Mouse (Mus musculus) cerebellum, adult 9-11 months (tissue): ENCODE measurements around the gene Clptm1.

Source experiments
- DNase-seq: peaks from one replicate; pipeline ENCODE4 v3.0.0; 2022

The Clptm1 gene

GRCm38 (mm10) chr7:19663940-19664339, 893 bp downstream of the Clptm1 start:
- DNase-seq: peak; percentile 67

DNA sequence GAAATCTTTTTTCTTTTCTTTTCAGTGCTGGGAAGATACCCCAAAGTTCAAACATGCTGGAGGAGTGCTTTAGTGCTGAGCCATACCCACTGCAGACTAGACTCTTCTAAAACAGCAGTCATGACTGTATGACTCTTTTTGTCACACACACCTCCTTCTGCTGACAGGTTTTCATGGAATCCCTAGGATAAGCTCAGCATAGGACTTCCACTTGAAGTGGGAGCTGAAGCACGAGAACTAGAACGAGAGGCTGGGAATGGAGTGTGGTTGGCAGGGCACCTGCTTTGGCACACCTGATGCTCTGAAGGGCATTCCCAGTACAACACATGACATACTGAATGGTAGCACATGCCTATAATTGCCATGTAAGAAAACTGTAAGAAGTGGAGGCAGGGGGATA, 12.2 kb downstream of the Clptm1 start:
- no peak for DNase-seq

DNA sequence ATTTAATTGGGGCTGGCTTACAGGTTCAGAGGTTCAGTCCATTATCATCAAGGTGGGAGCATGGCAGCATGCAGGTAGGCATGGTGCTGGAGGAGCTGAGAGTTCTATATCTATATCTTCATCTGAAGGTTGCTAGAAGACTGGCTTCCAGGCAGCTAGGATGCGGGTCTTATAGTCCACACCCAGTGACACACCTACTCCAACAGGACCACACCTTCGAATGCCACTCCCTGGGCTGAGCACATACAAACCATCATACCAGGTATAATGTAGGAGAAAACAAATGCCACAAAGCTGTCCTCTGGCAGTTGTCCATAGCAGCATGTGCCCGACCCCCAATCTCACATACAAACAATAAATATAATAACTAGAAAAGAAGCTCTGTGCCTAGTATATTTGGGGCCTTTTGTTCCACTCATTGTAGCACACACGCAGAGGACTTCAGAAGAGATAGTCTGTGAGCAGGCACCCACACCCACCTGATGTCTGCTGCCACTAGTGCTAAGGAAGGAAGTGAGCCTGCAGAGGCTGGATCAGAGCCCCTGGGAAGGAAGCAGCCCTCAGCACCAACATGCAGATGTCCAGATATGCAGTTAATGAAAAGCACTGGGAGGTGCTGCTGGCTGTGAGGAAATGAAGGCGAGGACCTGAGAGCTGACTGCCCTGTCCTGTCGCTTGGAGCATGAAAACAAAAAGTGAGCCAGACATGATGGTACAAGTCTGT, 13.6 kb downstream of the Clptm1 start:
- DNase-seq: no peak

GRCm38 (mm10) chr7:19641223-19641622, 23.6 kb downstream of the Clptm1 start:
- no peak for DNase-seq

DNA sequence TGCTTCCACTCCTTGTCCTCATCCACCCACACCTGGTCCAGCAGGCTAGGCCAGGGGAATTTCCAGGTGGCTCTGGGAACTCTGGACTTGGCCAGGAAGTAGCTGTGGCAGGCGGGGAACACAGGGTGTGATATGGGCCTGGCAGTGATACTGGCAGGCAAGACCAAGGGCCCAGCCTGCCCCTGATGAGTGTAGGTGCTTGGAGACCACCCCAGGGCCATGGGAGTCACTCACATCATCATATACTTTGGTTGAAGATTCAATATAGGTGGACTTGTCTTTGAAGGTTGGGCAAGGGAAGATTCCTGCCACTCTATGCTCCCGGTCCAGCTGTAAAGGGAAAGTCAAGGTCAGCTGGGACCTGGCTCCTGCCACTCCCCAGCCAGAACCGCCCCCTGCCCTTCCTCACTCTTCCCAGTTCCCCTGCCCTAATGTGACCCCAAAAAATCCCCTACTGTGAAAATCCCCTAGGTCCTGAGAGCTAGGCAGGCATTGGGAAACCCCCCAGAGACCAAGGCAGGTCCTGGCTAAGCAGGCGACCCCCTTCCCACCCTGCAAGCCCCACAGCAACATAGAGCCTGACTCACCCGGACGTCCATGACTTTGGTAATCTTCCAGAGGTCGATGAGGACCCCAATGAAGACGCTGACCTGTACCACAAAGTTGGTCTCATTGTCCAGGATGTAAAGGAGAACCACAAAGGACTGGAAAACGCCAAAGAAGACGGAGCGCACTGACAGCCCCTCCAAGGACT, 29.6 kb downstream of the Clptm1 start:
- no peak for DNase-seq

GRCm38 (mm10) chr7:19634591-19634990, 30.2 kb downstream of the Clptm1 start:
- DNase-seq: no peak

- no peak for DNase-seq
Observed at GRCm38 (mm10) chr7:19633855-19634254, 31.0 kb downstream of the Clptm1 start.

DNA sequence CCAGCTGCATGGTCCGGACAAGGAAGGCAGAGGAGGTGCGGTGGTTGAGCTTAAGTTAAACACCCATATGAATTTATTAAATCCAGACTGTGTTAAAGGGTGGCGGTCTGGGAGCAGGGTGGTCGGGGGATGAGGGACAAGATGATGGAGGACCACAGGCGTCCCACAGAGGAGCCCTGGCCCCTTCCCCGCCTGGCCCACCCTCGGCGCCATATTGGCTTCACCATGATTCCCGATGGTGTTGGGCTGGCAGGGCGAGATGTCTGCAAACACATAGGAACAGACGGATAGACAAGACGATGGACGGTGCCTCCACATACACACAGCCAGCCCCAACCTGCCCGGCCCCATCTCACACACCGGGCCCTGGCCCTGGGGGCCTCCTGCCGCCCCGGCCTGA, 31.6 kb downstream of the Clptm1 start:
- no peak for DNase-seq

GRCm38 (mm10) chr7:19632720-19633119, 32.1 kb downstream of the Clptm1 start:
- no peak for DNase-seq

DNA sequence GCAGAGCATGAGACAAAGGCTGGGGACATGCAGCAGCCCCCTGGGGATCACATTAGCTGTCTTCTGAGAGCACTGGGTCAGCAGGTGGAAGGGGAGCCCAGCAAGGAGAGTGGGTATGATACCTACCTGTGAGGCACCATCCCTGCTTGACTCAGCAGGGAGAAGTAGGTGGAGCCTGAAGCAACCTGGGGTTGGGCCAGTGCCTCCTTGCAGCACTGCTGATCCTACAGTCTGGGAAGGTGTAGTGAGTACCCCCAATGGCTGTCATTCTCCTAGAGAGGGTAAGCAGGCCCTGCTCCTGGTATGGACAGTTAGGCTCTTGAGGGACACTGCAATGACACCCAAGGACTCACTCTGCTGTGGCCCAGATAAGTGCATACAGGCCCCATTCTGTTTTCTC, 32.6 kb downstream of the Clptm1 start:
- DNase-seq: no peak

DNA sequence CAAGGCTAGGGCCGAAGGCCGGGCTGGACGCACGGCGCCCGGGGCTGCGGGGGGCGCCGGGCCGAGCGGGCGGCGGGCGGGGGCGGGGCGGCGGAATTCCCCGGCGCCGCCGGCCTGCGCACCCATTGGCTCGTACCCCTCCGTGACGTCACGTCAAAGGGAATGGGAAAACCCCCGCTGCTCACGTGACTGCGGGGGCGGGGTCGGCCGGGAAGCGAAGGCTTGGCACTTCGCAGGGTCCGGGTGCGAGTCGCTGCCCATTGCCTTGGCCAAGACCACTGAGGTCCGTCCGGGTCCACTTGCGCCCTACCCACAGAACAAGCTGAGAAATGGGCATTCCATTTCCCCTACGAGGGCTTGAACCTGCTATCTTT, 35.5 kb downstream of the Clptm1 start, which contains the start of gene Relb:
TSS of gene Relb (minus strand) at position 78 of the 374 bp plus-strand sequence.
- DNase-seq: peak; percentile 86

DNA sequence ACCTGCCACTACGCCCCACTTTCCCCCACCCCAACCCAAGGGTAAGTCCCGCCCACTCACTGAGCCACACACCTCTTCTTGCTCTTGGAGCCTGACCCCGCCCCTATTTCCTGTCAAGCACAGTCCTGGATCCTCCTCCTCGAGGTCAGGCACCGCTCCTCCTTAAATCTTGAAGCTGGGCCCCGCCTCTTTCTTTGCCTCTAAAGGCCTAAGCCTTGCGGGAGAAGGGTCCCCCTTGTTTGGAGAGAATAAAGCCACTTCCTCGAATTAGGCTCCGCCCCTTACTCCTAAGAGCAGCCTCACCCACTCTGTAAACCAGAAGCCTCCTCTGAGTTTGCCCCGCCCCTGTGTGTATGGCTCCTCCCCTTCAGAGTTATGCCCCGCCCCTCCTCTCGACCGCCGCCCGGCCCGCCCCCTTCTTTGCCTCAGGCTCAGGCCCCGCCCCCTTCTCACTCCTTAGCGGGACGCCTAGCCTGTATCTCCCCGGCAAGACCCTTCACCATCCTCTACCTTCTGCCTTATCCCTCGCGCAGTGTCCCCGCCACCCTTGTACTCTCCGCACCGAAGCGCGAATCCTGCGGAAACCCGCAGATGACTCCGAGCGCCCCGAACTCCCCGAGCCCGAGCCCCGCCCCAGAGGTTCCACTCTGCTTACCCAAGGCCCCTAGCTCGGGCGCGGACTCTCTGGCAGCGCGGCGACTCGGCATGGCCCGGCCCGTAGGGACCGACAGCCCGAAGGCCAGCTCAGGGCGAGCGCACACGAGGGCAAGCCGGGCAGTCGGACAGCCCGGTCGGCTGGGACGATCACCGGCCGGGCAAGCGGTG, 36.1 kb downstream of the Clptm1 start:
- DNase-seq: peak; percentile 87

DNA sequence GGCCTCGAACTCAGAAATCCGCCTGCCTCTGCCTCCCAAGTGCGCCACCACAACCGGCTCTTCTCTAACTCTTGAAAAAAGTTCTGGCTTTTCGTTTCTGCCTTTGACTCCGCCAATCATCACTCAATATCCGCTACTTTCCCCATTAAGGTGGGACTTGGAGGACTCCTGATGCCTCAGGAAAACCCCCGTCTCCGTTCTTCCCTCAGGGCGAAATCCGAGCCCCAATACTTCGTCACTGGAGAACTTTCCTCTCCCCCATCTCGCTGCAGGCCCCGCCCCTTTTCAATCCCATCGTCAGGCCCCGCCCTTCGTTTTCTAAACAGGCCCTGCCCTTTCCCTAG, 36.7 kb downstream of the Clptm1 start:
- no peak for DNase-seq

DNA sequence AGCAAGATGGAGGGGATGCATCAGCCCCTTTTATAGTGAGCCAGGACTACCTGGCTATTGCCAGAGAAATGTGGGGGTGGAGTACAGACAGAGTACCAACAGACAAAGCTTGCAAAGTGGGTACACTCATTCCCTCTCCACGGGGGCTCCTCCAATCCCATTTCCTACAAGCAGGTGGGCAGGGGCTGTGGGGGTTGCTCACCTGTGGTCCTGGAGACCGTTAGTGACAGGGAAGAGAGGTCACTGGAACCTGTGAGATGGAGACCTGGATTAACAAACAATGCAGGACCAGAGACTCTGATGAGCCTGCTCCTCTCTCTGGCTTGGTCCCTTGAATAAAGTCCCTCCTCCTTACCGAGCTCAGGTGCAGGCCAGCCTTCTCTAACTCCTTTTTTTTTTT, 37.1 kb downstream of the Clptm1 start:
- peak; percentile 51 for DNase-seq

GRCm38 (mm10) chr7:19623433-19623832, 41.4 kb downstream of the Clptm1 start:
- DNase-seq: no peak

- no peak for DNase-seq
Observed at GRCm38 (mm10) chr7:19622241-19622640, 42.6 kb downstream of the Clptm1 start.

DNA sequence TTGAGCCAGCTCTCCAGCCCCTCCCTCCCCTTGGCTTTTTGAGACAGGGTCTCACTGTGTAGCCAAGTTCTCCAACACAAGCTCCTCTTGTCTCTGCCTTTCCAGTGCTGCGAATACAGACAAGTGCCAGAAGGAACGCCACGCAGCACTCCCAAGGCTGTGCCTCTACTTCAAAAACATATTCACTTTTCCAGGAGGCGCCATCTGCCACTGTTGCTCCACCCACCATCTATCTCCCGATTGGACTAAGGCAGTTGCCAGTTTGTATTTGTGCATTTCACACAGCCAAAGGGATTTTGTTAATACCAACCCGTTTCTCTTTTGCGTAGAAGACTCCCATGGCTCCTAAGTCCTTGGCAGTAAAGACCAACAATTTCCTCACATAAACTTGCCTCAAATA, 44.0 kb downstream of the Clptm1 start:
- DNase-seq: no peak

GRCm38 (mm10) chr7:19619004-19619801, 45.6 kb downstream of the Clptm1 start:
- DNase-seq: peak; percentile 75

DNA sequence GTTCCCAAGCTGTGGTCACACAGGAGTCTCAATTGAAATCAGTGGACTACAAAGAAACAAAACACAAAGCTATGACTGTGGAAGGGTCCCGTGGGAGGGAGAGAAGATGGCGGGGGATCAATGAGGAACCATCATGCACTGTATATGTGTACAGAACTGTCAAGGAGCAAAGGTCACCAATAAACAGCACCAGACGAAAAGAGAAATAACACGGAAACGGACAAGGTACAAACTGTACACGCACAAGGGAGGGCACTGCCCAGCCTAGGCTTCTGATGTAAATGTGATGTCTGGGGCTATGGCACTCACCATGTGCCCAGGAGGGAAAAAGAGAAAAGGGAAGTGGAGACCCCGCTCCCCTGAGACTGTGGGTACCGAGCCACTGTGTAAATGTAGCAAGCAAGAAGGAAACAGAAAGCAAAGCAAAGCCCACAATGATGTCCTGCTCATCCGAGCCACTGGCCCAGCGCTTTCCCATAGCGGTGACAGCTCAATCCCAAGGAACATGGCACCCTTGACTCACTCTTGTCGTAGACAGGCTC, 49.7 kb downstream of the Clptm1 start:
- DNase-seq: no peak

DNA sequence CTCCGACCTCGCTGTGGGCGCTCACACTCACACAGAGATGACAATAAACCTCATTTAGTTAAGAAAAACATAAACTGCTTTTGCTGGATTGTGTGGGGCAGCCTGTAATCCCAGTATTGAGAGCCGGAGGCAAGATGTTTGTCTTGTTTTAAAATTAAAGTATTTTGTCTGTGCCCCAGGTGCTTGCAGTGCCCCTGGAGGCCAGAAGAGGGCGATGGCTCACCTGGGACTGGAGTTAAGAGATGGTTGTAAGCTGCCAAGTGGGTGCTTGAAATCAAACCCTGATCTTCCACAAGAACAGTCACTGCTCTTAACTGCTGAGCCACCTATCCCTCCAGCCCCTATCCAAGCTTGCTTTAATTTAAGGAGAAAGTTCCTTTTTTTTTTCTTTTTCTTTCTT, 53.9 kb downstream of the Clptm1 start:
- DNase-seq: no peak

DNA sequence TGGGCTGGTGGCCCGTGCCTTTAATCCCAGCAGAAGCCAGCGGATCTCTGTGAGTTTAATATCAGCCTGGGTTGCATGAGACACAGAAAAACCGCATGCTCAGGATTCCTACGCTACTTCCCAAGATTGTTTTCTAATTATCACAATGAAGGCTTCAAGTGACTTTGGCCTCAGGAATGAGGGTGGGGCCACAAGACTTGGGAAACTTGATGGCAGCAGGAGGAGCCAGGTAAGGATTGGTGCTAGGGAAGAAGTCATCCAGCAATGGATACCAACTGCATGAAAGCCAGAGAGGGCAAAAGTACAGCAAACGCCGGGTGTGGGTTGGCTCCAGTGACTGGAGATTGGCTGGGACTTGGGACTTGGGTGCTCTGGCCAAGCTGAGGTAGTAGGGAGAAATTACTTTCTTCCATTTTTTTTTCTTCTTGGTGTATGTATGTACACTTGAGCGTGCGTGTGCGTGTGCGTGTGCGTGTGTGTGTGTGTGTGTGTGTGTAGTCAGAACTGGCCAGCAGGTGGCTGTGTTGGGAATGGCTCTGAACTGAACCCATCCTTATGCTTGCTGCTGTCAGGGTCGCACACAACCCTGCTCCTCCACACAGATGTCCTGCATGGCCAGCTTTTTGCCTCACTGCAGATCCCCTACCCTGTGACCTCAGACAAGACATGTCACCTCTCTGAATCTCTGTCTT, 55.0 kb downstream of the Clptm1 start:
- DNase-seq: no peak

DNA sequence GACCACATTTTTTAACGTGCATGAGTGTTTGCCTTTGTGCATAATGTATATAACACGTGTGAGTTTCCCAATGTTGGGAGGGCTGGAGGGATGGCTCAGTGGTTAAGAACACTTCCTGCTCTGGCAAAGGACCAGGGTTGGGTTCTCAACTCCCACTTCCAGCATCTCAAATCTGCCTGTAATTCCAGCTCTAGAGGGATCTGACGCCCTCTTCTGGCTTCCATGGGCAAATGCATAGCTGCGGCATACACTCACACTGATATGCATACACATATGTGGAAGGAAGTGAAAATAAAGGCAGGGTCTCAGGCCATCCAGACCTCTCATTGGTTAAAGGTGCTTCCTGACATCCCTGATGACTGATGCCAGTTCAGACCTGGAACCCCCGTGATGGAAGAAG, 57.5 kb downstream of the Clptm1 start:
- peak; percentile 18 for DNase-seq
